Mouse (Mus musculus) heart, adult 2 months (tissue): ENCODE results near the gene Klhdc4. TPM values are rescaled to one million over a fixed set of nuclear protein-coding genes. Genes with fewer than 3 reads are reported as not detected.

Experiments used
- DNase-seq, 2 experiments: peaks; one replicate each; pipeline ENCODE4 v3.0.0; 2021
- H3K27ac ChIP-seq: fragments of 200-600 bp; 2 replicates; pipeline ENCODE4 v1.8.1; 2022
- H3K27me3 ChIP-seq: fragments of 200-500 bp; 2 replicates; pipeline ENCODE4 v1.6.1; 2012; ENCODE audit warnings: mild to moderate bottlenecking, low read length, inconsistent platforms, mixed read lengths; ENCODE audit not compliant: control insufficient read depth, insufficient read depth
- H3K36me3 ChIP-seq: fragments of 200-500 bp; 2 replicates; pipeline ENCODE4 v1.6.1; 2012; ENCODE audit warnings: low read length, inconsistent platforms; ENCODE audit not compliant: control insufficient read depth, insufficient read depth
- H3K4me1 ChIP-seq: fragments of 200-500 bp; 2 replicates; pipeline ENCODE4 v1.6.1; 2011; ENCODE audit warnings: low read length; ENCODE audit not compliant: control insufficient read depth, insufficient read depth
- H3K4me3 ChIP-seq: fragments of 200-600 bp; 2 replicates; pipeline ENCODE4 v1.8.1; 2022
- H3K79me2 ChIP-seq: fragments of 200-500 bp; replicated peaks from 2 replicates; pipeline ENCODE4 v1.6.1; 2012; ENCODE audit warnings: mild to moderate bottlenecking, inconsistent platforms, low read length, moderate library complexity, mixed read lengths; ENCODE audit not compliant: control insufficient read depth, insufficient read depth
- H3K9ac ChIP-seq: fragments of 200-500 bp; 2 replicates; pipeline ENCODE4 v1.6.1; 2012; ENCODE audit warnings: low read depth, mild to moderate bottlenecking, control low read depth, inconsistent platforms, low read length, mixed read lengths
- CTCF ChIP-seq: fragments of 200-600 bp; IDR thresholded peaks from 2 replicates; pipeline ENCODE4 v1.8.1; 2022; ENCODE audit warnings: antibody characterized with exemption, mild to moderate bottlenecking, moderate library complexity
- EP300 ChIP-seq: fragments of 200-500 bp; IDR thresholded peaks from 2 replicates; pipeline ENCODE4 v1.6.1; 2011; ENCODE audit warnings: low read depth, low read length, control low read depth; ENCODE audit not compliant: insufficient read depth
- POLR2A ChIP-seq: fragments of 200-500 bp; IDR thresholded peaks from 2 replicates; pipeline ENCODE4 v1.6.1; 2011; ENCODE audit warnings: mild to moderate bottlenecking, low read depth, low read length, control low read depth; ENCODE audit not compliant: insufficient read depth
- WGBS: fragments of 180-500 bp; shearing (Covaris S2); methylation state at CpG from one replicate; pipeline ENCODE4 v1.1.7; 2018; 5-methylcytosine and 5-hydroxymethylcytosine counted together
- intact Hi-C: fragments of 180-260 bp; cut with DNase I; formaldehyde crosslinking; loops from one replicate; pipeline ENCODE4 v1.15.1; 2025
- polyA plus RNA-seq: library from polyadenylated mRNA; depleted of rRNA; stranded (reverse); fragments of >200 nt; gene quantifications from 2 replicates; pipeline ENCODE4 v1.2.3, GENCODE M21; 2012
- total RNA-seq, 2 experiments: library from RNA; stranded (reverse); gene quantifications; 2 replicates each; pipeline ENCODE4 v1.2.3; 2021

The Klhdc4 gene
- total and polyA plus RNA-seq, 3 experiments = 9.6 to 12.6 (median 11.2) TPM

GRCm38 (mm10) chr8:121782493-121782892 is 46.9 kb downstream of the Klhdc4 start:
- Histone ChIP-seq H3K9ac (no peak overlapping the region), H3K4me3 (no peak overlapping the region), H3K27me3 (no peaks in the 10 kb centered on the region), H3K27ac (no peak overlapping the region), H3K79me2 (no peaks in the 10 kb centered on the region), H3K36me3 (no peaks in the 10 kb centered on the region), H3K4me1 (no peaks in the 10 kb centered on the region)
- DNase-seq = no peak
- TF ChIP-seq EP300 (no peak), CTCF (no peak), POLR2A (no peak)
- WGBS = 34% methylated on average over 5 of the region's 5 CpGs
- intact Hi-C loops = no loop called here

- Histone ChIP-seq H3K4me1 (no peaks in the 10 kb centered on the region), H3K4me3 (no peak overlapping the region), H3K36me3 (no peaks in the 10 kb centered on the region), H3K27me3 (no peaks in the 10 kb centered on the region), H3K27ac (no peak overlapping the region), H3K9ac (no peak overlapping the region), H3K79me2 (no peaks in the 10 kb centered on the region)
- intact Hi-C loops = no loop called here
- TF ChIP-seq EP300 (no peak), POLR2A (no peak), CTCF (no peak)
- no peak for DNase-seq
- 81% methylated on average over 12 of the region's 12 CpGs for WGBS
These were observed 55.5 kb downstream of the Klhdc4 start for GRCm38 (mm10) chr8:121773876-121774275.

GRCm38 (mm10) chr8:121770845-121771752 is 58.3 kb downstream of the Klhdc4 start:
- no peak overlapping the region for H3K4me3 ChIP-seq
- H3K9ac ChIP-seq = no peak overlapping the region
- no peak for DNase-seq
- no peaks in the 10 kb centered on the region for H3K4me1 ChIP-seq
- H3K79me2 ChIP-seq = no peaks in the 10 kb centered on the region
- H3K27me3 ChIP-seq = no peaks in the 10 kb centered on the region
- TF ChIP-seq CTCF (no peak), EP300 (no peak), POLR2A (no peak)
- intact Hi-C loops = no loop called here
- H3K27ac ChIP-seq = no peak overlapping the region
- H3K36me3 ChIP-seq = no peaks in the 10 kb centered on the region
- 41% methylated on average over 19 of the region's 19 CpGs for WGBS

GRCm38 (mm10) chr8:121769621-121770020 is 59.7 kb downstream of the Klhdc4 start:
- intact Hi-C loops = no loop called here
- TF ChIP-seq CTCF = no peak
- no peak for TF ChIP-seq EP300
- TF ChIP-seq POLR2A = no peak
- no peak for DNase-seq
- H3K36me3 ChIP-seq = no peaks in the 10 kb centered on the region
- H3K27ac ChIP-seq = no peak overlapping the region
- H3K9ac ChIP-seq = no peak overlapping the region
- no peaks in the 10 kb centered on the region for H3K4me1 ChIP-seq
- no peak overlapping the region for H3K4me3 ChIP-seq
- H3K79me2 ChIP-seq = no peaks in the 10 kb centered on the region
- no peaks in the 10 kb centered on the region for H3K27me3 ChIP-seq
- WGBS = 86% methylated on average over 2 of the region's 2 CpGs

GRCm38 (mm10) chr8:121769095-121769494 is 60.3 kb downstream of the Klhdc4 start:
- 55% methylated on average over 3 of the region's 3 CpGs for WGBS
- intact Hi-C loops = no loop called here
- Histone ChIP-seq H3K4me1 (no peaks in the 10 kb centered on the region), H3K27ac (no peak overlapping the region), H3K36me3 (no peaks in the 10 kb centered on the region), H3K27me3 (no peaks in the 10 kb centered on the region), H3K79me2 (no peaks in the 10 kb centered on the region), H3K9ac (no peak overlapping the region), H3K4me3 (no peak overlapping the region)
- TF ChIP-seq EP300 (no peak), POLR2A (no peak)
- DNase-seq = no peak

GRCm38 (mm10) chr8:121765594-121766138 is 63.7 kb downstream of the Klhdc4 start:
- 65% methylated on average over 7 of the region's 7 CpGs for WGBS
- Histone ChIP-seq H3K4me1 (no peaks in the 10 kb centered on the region), H3K36me3 (no peaks in the 10 kb centered on the region), H3K27ac (no peak overlapping the region), H3K79me2 (no peaks in the 10 kb centered on the region), H3K27me3 (no peaks in the 10 kb centered on the region), H3K9ac (no peak overlapping the region), H3K4me3 (no peak overlapping the region)
- intact Hi-C loops = no loop called here
- TF ChIP-seq CTCF (no peak), EP300 (no peak), POLR2A (no peak)
- DNase-seq = no peak
